Mouse (Mus musculus) heart, adult 2 months (tissue): Measurements from ENCODE around the gene Brf1. TPM values are rescaled to one million over a fixed set of nuclear protein-coding genes. Genes with fewer than 3 reads are reported as not detected.

Experiments used
- DNase-seq, 2 experiments: peaks; one replicate each; pipeline ENCODE4 v3.0.0; 2021
- H3K27ac ChIP-seq: fragments of 200-600 bp; 2 replicates; pipeline ENCODE4 v1.8.1; 2022
- H3K27me3 ChIP-seq: fragments of 200-500 bp; 2 replicates; pipeline ENCODE4 v1.6.1; 2012; ENCODE audit warnings: mild to moderate bottlenecking, low read length, inconsistent platforms, mixed read lengths; ENCODE audit not compliant: control insufficient read depth, insufficient read depth
- H3K36me3 ChIP-seq: fragments of 200-500 bp; 2 replicates; pipeline ENCODE4 v1.6.1; 2012; ENCODE audit warnings: low read length, inconsistent platforms; ENCODE audit not compliant: control insufficient read depth, insufficient read depth
- H3K4me1 ChIP-seq: fragments of 200-500 bp; 2 replicates; pipeline ENCODE4 v1.6.1; 2011; ENCODE audit warnings: low read length; ENCODE audit not compliant: control insufficient read depth, insufficient read depth
- H3K4me3 ChIP-seq: fragments of 200-600 bp; 2 replicates; pipeline ENCODE4 v1.8.1; 2022
- H3K79me2 ChIP-seq: fragments of 200-500 bp; replicated peaks from 2 replicates; pipeline ENCODE4 v1.6.1; 2012; ENCODE audit warnings: mild to moderate bottlenecking, inconsistent platforms, low read length, moderate library complexity, mixed read lengths; ENCODE audit not compliant: control insufficient read depth, insufficient read depth
- H3K9ac ChIP-seq: fragments of 200-500 bp; 2 replicates; pipeline ENCODE4 v1.6.1; 2012; ENCODE audit warnings: low read depth, mild to moderate bottlenecking, control low read depth, inconsistent platforms, low read length, mixed read lengths
- CTCF ChIP-seq: fragments of 200-600 bp; IDR thresholded peaks from 2 replicates; pipeline ENCODE4 v1.8.1; 2022; ENCODE audit warnings: antibody characterized with exemption, mild to moderate bottlenecking, moderate library complexity
- EP300 ChIP-seq: fragments of 200-500 bp; IDR thresholded peaks from 2 replicates; pipeline ENCODE4 v1.6.1; 2011; ENCODE audit warnings: low read depth, low read length, control low read depth; ENCODE audit not compliant: insufficient read depth
- POLR2A ChIP-seq: fragments of 200-500 bp; IDR thresholded peaks from 2 replicates; pipeline ENCODE4 v1.6.1; 2011; ENCODE audit warnings: mild to moderate bottlenecking, low read depth, low read length, control low read depth; ENCODE audit not compliant: insufficient read depth
- WGBS: fragments of 180-500 bp; shearing (Covaris S2); methylation state at CpG from one replicate; pipeline ENCODE4 v1.1.7; 2018; 5-methylcytosine and 5-hydroxymethylcytosine counted together
- intact Hi-C: fragments of 180-260 bp; cut with DNase I; formaldehyde crosslinking; loops from one replicate; pipeline ENCODE4 v1.15.1; 2025
- polyA plus RNA-seq: library from polyadenylated mRNA; depleted of rRNA; stranded (reverse); fragments of >200 nt; gene quantifications from 2 replicates; pipeline ENCODE4 v1.2.3, GENCODE M21; 2012
- total RNA-seq, 2 experiments: library from RNA; stranded (reverse); gene quantifications; 2 replicates each; pipeline ENCODE4 v1.2.3; 2021

Brf1 gene
- total and polyA plus RNA-seq, 3 experiments, result 22.3 to 25.1 (median 22.4) TPM

- peak; percentile 63 to 69 for DNase-seq
- intact Hi-C loops, result no loop called here
- H3K9ac ChIP-seq, result no peak overlapping the region
- TF ChIP-seq EP300, result 0 out of 2 replicates have a peak, but pooled peaks have one; percentile 7
- TF ChIP-seq CTCF, result peak; percentile 28
- TF ChIP-seq POLR2A, result no peak
- no peaks in the 10 kb centered on the region for H3K79me2 ChIP-seq
- H3K4me1 ChIP-seq, result peaks cover 24% of the 10 kb centered on the region
- 65% methylated on average over 11 of the region's 11 CpGs for WGBS
- H3K27me3 ChIP-seq, result no peaks in the 10 kb centered on the region
- H3K27ac ChIP-seq, result peak overlapping the region; percentile 32
- H3K4me3 ChIP-seq, result no peak overlapping the region
- no peaks in the 10 kb centered on the region for H3K36me3 ChIP-seq
Measured at GRCm38 (mm10) chr12:113032296-113033250, 32.1 kb upstream of the Brf1 start.

- TF ChIP-seq POLR2A, result no peak
- TF ChIP-seq EP300, result no peak
- TF ChIP-seq CTCF, result no peak
- peaks cover 26% of the 10 kb centered on the region for H3K4me1 ChIP-seq
- 69% methylated on average over 6 of the region's 6 CpGs for WGBS
- no peak overlapping the region for H3K9ac ChIP-seq
- no peaks in the 10 kb centered on the region for H3K27me3 ChIP-seq
- intact Hi-C loops, result no loop called here
- DNase-seq, result no peak
- no peaks in the 10 kb centered on the region for H3K79me2 ChIP-seq
- no peaks in the 10 kb centered on the region for H3K36me3 ChIP-seq
- peak overlapping the region; percentile 33 for H3K27ac ChIP-seq
- no peak overlapping the region for H3K4me3 ChIP-seq
Measured at GRCm38 (mm10) chr12:113031441-113031840, 30.9 kb upstream of the Brf1 start.

GRCm38 (mm10) chr12:113030993-113031392 lies 30.5 kb upstream of the Brf1 start:
- 65% methylated on average over 9 of the region's 9 CpGs for whole genome bisulfite sequencing

GRCm38 (mm10) chr12:113030046-113030445 lies 29.5 kb upstream of the Brf1 start:
- WGBS, result 79% methylated on average over 4 of the region's 4 CpGs
- no peak for DNase-seq
- no peaks in the 10 kb centered on the region for H3K27me3 ChIP-seq
- H3K79me2 ChIP-seq, result 0 out of 2 replicates have a peak, but pooled peaks cover 2% of the 10 kb centered on the region
- TF ChIP-seq EP300, result no peak
- no peak for TF ChIP-seq POLR2A
- no peak for TF ChIP-seq CTCF
- peaks cover 24% of the 10 kb centered on the region for H3K4me1 ChIP-seq
- no peak overlapping the region for H3K27ac ChIP-seq
- no peak overlapping the region for H3K4me3 ChIP-seq
- intact Hi-C loops, result no loop called here
- H3K36me3 ChIP-seq, result no peaks in the 10 kb centered on the region
- no peak overlapping the region for H3K9ac ChIP-seq

More at GRCm38 (mm10) chr12:113030993-113031392, 30.5 kb upstream of the Brf1 start:
- Histone ChIP-seq H3K79me2 (no peaks in the 10 kb centered on the region), H3K4me1 (peaks cover 26% of the 10 kb centered on the region), H3K27ac (peak overlapping the region; percentile 33), H3K36me3 (no peaks in the 10 kb centered on the region), H3K9ac (no peak overlapping the region), H3K4me3 (no peak overlapping the region), H3K27me3 (no peaks in the 10 kb centered on the region)
- DNase-seq, result peak in 1 of 2 experiments; percentile 25
- intact Hi-C loops, result no loop called here
- TF ChIP-seq CTCF (no peak), POLR2A (no peak), EP300 (no peak)

- H3K27ac ChIP-seq, result no peak overlapping the region
- peaks cover 22% of the 10 kb centered on the region for H3K4me1 ChIP-seq
- WGBS, result 55% methylated on average over 9 of the region's 9 CpGs
- intact Hi-C loops, result no loop called here
- peak in 1 of 2 experiments; percentile 35 for DNase-seq
- no peaks in the 10 kb centered on the region for H3K36me3 ChIP-seq
- H3K9ac ChIP-seq, result no peak overlapping the region
- 0 out of 2 replicates have a peak, but pooled peaks have one; percentile 37 for TF ChIP-seq EP300
- TF ChIP-seq CTCF, result no peak
- peaks cover 3% of the 10 kb centered on the region; the same call in 1 of the 2 replicates for H3K79me2 ChIP-seq
- H3K4me3 ChIP-seq, result no peak overlapping the region
- no peaks in the 10 kb centered on the region for H3K27me3 ChIP-seq
Measured at GRCm38 (mm10) chr12:113028898-113029297, 28.4 kb upstream of the Brf1 start.

GRCm38 (mm10) chr12:113028067-113028466 lies 27.6 kb upstream of the Brf1 start:
- Histone ChIP-seq H3K27ac (no peak overlapping the region), H3K4me3 (no peak overlapping the region), H3K9ac (no peak overlapping the region), H3K36me3 (no peaks in the 10 kb centered on the region), H3K27me3 (no peaks in the 10 kb centered on the region), H3K79me2 (peaks cover 3% of the 10 kb centered on the region; the same call in 1 of the 2 replicates), H3K4me1 (peaks cover 21% of the 10 kb centered on the region)
- WGBS, result 57% methylated on average over 5 of the region's 5 CpGs
- no peak for TF ChIP-seq EP300
- no peak for TF ChIP-seq POLR2A
- TF ChIP-seq CTCF, result no peak
- intact Hi-C loops, result no loop called here
- DNase-seq, result peak in 1 of 2 experiments; percentile 33
